Mouse (Mus musculus) mouse trophoblast stem cell (cell line): ENCODE measurements around the gene Psmc3.

Source experiments
- in situ Hi-C, 2 experiments: fragments of 300-500 bp; cut with MseI, MboI; formaldehyde crosslinking; loops; 2 replicates in 1 of 2; 3 replicates in 1 of 2; pipeline ENCODE4 v1.15.1; 2025

Psmc3 gene

GRCm38 (mm10) chr2:91053181-91053933 is 452 bp upstream of the Psmc3 start:
- in situ Hi-C loops, result no loop called here

- in situ Hi-C loops, result no loop called here
Observed at GRCm38 (mm10) chr2:91058435-91058834, 4.6 kb downstream of the Psmc3 start.

DNA sequence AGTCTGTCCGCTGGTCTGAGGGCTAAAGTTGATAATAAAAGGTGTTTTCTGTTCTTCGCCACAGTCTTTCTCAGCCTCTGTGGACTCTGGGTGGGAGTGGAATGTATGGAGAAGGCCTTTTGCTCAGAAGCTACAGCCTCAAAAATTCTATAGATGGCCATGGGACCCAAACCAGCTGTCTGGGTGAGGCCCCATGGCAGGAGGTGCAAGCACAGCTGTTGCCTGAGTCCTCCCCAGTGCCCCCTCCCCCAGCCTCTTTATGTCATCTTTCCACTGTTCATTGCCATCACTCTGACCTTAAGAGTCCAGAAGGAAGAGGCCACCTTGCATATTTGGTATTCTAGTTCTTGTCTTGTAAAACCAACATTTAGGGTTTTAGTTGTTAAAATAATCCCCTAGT is 5.6 kb downstream of the Psmc3 start:
- in situ Hi-C loops, result no loop called here

DNA sequence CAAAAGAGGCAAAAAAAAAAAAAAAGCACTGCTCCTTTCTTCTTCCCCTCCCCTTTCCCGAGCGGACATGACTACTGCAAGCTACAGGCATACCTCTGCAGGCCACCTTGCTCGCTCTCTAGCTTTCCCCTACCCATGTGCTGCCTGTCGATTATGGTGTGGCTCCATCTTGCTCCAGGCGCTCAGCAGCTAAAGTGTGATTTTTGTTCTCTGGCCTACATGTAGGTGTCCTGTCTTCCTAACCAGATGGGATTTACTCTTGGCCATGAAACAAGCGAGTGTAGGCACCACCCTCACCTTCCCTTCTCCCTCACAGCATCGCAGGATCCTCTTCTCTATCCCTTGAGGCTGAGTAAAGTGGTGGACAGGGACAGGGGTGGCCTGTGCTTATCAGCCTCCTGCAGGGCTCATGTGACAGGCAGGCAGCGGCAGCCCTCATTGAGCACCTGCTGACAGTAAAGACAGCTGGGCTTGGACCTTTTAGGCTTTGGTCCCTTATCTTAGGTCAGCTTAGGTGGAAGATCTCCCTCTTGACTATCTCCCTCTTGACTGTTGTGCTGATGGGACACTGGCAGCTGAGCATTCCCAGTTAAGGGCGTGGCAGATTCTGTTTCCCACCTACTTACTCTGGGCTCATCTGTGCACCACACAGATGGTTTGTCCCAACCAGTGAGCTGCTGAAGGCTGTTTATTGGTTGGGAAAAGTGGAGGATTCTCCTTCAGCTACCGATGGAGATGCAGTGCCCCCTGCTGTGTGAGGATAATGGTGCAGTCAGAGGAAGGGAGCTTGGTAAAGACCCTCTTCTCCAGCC is 6.9 kb downstream of the Psmc3 start:
- in situ Hi-C loops, result no loop called here

- in situ Hi-C loops, result no loop called here
Observed at GRCm38 (mm10) chr2:91061849-91062481, 8.2 kb downstream of the Psmc3 start.

GRCm38 (mm10) chr2:91062779-91063606 is 9.2 kb downstream of the Psmc3 start:
- in situ Hi-C loops, result no loop called here

GRCm38 (mm10) chr2:91064211-91064610 is 10.4 kb downstream of the Psmc3 start:
- in situ Hi-C loops, result no loop called here

DNA sequence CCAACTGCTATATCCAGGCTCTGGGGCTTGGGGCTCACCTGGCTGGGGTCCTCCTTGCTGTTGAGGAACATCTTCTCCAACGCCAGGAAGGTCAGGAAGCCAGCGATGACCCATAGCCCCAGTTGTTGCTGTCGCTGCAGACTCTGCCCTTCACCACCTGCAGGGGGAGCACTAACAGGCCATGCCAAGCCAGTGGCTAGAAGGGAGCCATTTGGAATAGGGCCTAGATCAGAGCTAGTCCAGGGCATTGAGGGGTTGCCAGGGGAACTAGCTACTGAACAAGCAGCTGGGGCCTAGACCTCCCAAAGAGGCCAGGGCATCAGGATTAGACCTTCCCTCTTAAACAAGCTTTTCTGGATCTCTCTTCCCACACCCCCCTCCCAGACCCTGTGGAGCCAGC is 11.7 kb downstream of the Psmc3 start:
- in situ Hi-C loops, result no loop called here

DNA sequence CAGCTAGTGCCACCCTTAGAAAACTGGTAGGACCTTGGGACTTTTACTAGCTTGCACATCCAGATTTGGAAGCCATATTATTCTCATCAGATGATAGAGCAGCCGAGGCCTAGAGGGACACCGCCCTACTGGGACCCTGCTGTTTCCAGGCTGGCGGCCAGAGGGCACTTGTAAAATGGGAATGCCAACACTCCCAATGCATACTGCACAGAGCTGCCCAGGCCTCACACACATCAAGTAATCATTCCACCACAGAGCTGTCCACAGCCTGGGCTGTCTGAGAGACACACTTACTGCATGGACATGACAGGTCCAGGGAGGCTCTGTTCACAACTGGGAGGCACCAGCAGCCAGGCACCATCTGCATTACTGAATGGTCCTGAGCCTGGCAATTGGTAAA is 12.6 kb downstream of the Psmc3 start:
- in situ Hi-C loops, result no loop called here

DNA sequence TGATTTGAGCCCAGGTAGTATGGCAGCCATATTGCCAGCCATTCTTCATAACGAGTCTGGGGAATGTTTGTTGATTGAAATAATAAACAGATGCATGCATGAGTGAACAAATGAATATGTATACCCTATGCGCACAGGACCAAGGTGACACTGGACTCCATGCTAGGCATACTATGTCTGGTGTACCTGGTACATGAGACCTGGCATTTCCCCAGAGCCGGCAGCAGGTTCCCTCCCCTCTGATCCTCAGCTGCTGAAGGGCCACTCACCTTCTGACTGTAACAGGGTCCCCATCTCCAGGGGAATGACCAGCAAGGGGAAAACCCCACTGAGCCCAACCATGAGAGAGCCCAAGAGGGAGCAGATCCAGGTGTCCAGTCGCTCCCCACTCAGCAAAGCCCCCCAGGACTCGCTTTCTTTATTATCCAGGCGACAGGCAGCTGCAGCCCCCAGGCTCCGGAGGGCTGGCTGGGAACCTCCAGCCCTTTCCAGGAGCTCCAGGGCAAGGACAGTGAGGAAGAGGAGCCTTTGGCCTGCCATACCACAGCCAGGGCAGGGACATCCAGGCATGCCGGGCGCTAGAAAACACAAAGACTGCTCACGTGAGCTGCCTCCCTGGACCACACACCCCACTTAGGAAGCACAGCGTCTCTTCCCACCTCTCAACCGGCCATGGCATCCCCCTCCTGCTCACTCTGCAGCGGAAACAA is 14.5 kb downstream of the Psmc3 start:
- in situ Hi-C loops, result no loop called here

GRCm38 (mm10) chr2:91068872-91069165 is 15.0 kb downstream of the Psmc3 start:
- in situ Hi-C loops, result no loop called here

DNA sequence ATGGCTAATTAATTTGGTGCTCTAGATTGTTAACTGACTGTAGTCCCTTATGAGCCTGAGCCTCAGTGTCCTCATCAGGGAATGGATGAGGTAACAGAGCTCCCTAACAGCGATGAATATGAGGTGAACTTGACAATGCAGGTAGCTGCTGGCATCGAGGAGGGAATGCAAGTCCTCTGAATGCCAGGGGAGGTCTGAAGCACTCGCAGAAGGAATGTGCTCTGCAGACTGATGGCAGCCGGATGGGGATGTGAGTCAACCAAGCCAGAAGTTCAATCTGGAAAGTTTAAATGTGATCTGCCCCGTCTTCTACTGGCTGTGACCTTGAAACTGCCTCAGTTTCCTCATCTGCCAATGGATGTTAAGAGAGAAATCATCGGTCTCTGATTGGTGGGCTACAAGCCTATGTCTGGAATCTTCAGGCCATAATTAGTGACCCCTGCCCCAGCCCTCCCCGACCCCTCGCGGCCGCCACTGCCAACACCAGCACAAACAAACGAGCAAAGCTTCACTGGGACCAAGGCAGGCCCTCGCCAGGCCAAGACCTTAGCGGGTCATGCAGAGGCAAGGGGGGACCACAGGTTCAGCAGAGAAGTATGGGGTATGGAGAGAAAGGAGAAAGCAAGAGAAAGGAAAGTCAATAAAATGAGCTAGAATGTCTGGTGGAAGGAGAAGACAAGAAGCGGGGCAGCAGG is 15.6 kb downstream of the Psmc3 start:
- in situ Hi-C loops, result no loop called here

- in situ Hi-C loops, result no loop called here
Observed at GRCm38 (mm10) chr2:91070076-91070800, 16.4 kb downstream of the Psmc3 start, which contains the start of gene Slc39a13. Gene Slc39a13 (minus strand): TSS chr2:91070417.

- in situ Hi-C loops, result no loop called here
Observed at GRCm38 (mm10) chr2:91071059-91071458, 17.2 kb downstream of the Psmc3 start.

- in situ Hi-C loops, result no loop called here
Observed at GRCm38 (mm10) chr2:91072092-91072491, 18.3 kb downstream of the Psmc3 start.

- in situ Hi-C loops, result no loop called here
Observed at GRCm38 (mm10) chr2:91077957-91078313, 24.1 kb downstream of the Psmc3 start.

DNA sequence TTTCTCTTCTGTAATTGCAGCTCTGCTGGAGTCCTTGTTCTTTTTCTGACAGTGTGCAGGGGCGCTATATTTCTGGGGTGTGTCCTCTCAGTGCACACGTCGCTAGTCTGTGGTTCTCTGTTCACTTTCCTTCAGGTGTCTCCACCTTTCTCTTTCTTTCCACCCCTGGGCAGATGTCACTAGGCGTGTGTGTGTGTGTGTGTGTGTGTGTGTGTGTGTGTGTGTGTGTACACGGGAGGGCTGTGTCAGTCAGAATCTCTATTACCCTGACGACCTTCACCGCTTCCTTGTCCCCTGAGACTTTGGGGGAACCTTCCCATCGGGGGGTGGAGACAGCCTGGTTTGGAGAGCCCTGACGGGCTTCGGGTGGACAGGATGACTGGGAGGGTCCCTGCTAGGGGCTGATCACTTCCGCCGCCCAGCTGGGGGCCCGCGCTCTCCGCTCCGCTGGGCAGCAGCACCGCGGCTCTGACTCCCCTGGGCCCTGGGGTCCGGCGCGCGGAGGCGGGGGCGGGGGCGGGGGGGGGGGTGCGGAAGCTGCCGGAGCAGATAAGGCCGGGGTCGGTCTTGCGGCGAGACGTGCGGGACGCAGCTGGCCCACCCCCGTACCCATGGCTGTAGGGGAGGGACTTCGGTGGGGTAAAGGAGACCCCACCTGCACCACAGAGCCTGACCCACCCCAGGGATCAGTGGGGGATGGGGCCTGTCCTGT is 24.7 kb downstream of the Psmc3 start:
- in situ Hi-C loops, result no loop called here

GRCm38 (mm10) chr2:91079026-91079384 is 25.2 kb downstream of the Psmc3 start:
- in situ Hi-C loops, result no loop called here

- in situ Hi-C loops, result no loop called here
Observed at GRCm38 (mm10) chr2:91080784-91081513, 27.1 kb downstream of the Psmc3 start.
